Comparison of ENCODE assay signal across 9 mouse cellular contexts in genomic region chr13:98264111-98264510, GRCm38 (mm10). TPM values are rescaled to one million over a fixed set of nuclear protein-coding genes. Genes with fewer than 3 reads are reported as not detected.
DNase-seq lines count a peak whose midpoint lies in the region; ATAC-seq and TF ChIP-seq lines count a peak whose summit lies in the region.
"Had no signal": no experiment of that assay in that cellular context is flagged by ENCODE, and none has a peak within 500 bp of the region (broad histone marks: within the 10 kb centered on the region; RNA-seq: fewer than 3 reads in every experiment).

No protein-coding gene starts in this region.

- no peak for TF ChIP-seq POLR2A in embryonic fibroblast, embryonic 13.5 days (IDR thresholded peaks at IDR 0.05; ENCODE audit: low read depth, low read length)

- 32% methylated on average over 5 of the region's 5 CpGs for WGBS in neural tube, embryonic 11.5 days
- 37% methylated on average over 5 of the region's 5 CpGs for WGBS in limb, embryonic 15.5 days

- H3K9me3 ChIP-seq in neural tube, embryonic 11.5 days (ENCODE audit: control insufficient read depth, low read length), result no peaks in the 10 kb centered on the region
- no peaks in the 10 kb centered on the region for H3K9me3 ChIP-seq in limb, embryonic 15.5 days

- H3K4me1 ChIP-seq in neural tube, embryonic 11.5 days (ENCODE audit: control insufficient read depth, insufficient read depth, low read length), result peaks cover 16% of the 10 kb centered on the region
- peaks cover 3% of the 10 kb centered on the region; the same call in 1 of the 2 replicates for H3K4me1 ChIP-seq in embryonic fibroblast, embryonic 13.5 days (ENCODE audit: control insufficient read depth, insufficient read depth, low read length)
- H3K4me1 ChIP-seq in limb, embryonic 15.5 days, result peaks cover 23% of the 10 kb centered on the region

- no peak overlapping the region for H3K27ac ChIP-seq in neural tube, embryonic 11.5 days (ENCODE audit: low read depth, low read length)
- no peak overlapping the region for H3K27ac ChIP-seq in embryonic fibroblast, embryonic 13.5 days (ENCODE audit: insufficient read depth, low read length)
- no peak overlapping the region for H3K27ac ChIP-seq in limb, embryonic 15.5 days

- no peaks in the 10 kb centered on the region for H3K27me3 ChIP-seq in neural tube, embryonic 11.5 days (ENCODE audit: control insufficient read depth, insufficient read depth, low read length)
- no peaks in the 10 kb centered on the region for H3K27me3 ChIP-seq in limb, embryonic 15.5 days

- peak overlapping the region; percentile 90 for H3K9ac ChIP-seq in neural tube, embryonic 11.5 days (ENCODE audit: low read length)
- H3K9ac ChIP-seq in limb, embryonic 15.5 days, result no peak overlapping the region

- H3K4me2 ChIP-seq in neural tube, embryonic 11.5 days (ENCODE audit: low read depth), result peak overlapping the region; percentile 79
- peak overlapping the region; percentile 66 for H3K4me2 ChIP-seq in limb, embryonic 15.5 days

- DNase-seq in neural tube, embryonic 11.5 days (ENCODE audit: low spot score), result no peak
- DNase-seq in neural tube, embryonic 10.5 days (ENCODE audit: extremely low spot score, low spot score), result no peak
- peak; percentile 67 for DNase-seq in testis, postnatal 14 days (ENCODE audit: low spot score)
- no peak for DNase-seq in layer of hippocampus, postnatal 14 days (ENCODE audit: low spot score in 2 of 2)
- DNase-seq in thymus, postnatal 14 days, result no peak

- no peak for ATAC-seq in neural tube, embryonic 11.5 days (ENCODE audit: insufficient read depth, low FRiP score, low TSS enrichment)
- no peak for ATAC-seq in limb, embryonic 15.5 days (ENCODE audit: insufficient number of reproducible peaks, low FRiP score, low TSS enrichment, low read depth)

- no peak for TF ChIP-seq CTCF in embryonic fibroblast, embryonic 13.5 days (IDR thresholded peaks at IDR 0.05; ENCODE audit: borderline replicate concordance, insufficient read depth, low read length)

- H3K36me3 ChIP-seq in neural tube, embryonic 11.5 days (ENCODE audit: control insufficient read depth, insufficient read depth, low read length), result peaks cover 2% of the 10 kb centered on the region; the same call in 1 of the 2 replicates
- peaks cover 28% of the 10 kb centered on the region for H3K36me3 ChIP-seq in limb, embryonic 15.5 days

- H3K4me3 ChIP-seq in neural tube, embryonic 11.5 days (ENCODE audit: low read depth, low read length), result peak overlapping the region; percentile 76
- peak overlapping the region; percentile 87 for H3K4me3 ChIP-seq in embryonic fibroblast, embryonic 13.5 days (ENCODE audit: insufficient read depth, low read length)
- peak overlapping the region; percentile 73 for H3K4me3 ChIP-seq in limb, embryonic 15.5 days

RNA-seq across cellular contexts. Expression of gene Ankra2, which starts 1.2 kb away (rescaled TPM):
- 35.7 and 36.5 TPM in 2 replicates for polyA plus RNA-seq in neural tube, embryonic 11.5 days (2014; fragmentation: Nextera tagmentation; extraction: Ambion mirVana)
- 22.7 and 29.5 TPM in 2 replicates for polyA plus RNA-seq in embryonic fibroblast, embryonic 13.5 days (2011; ENCODE audit: insufficient read length, low read depth, missing spikeins)
- polyA plus RNA-seq in limb, embryonic 15.5 days (2015; fragmentation: Nextera tagmentation; extraction: Ambion mirVana), result 23.3 and 25.3 TPM in 2 replicates
- total RNA-seq in layer of hippocampus, postnatal 14 days (2021), result 10 to 100 TPM; 48.6 to 49.0 TPM

RNA-seq across cellular contexts. Expression of gene Utp15, which starts 1.3 kb away (rescaled TPM):
- polyA plus RNA-seq in neural tube, embryonic 11.5 days (2014; fragmentation: Nextera tagmentation; extraction: Ambion mirVana), result 43.3 and 44.0 TPM in 2 replicates
- 16.7 and 18.8 TPM in 2 replicates for polyA plus RNA-seq in embryonic fibroblast, embryonic 13.5 days (2011; ENCODE audit: insufficient read length, low read depth, missing spikeins)
- 26.4 and 26.9 TPM in 2 replicates for polyA plus RNA-seq in limb, embryonic 15.5 days (2015; fragmentation: Nextera tagmentation; extraction: Ambion mirVana)
- 10 to 100 TPM; 17.8 to 19.2 TPM for total RNA-seq in layer of hippocampus, postnatal 14 days (2021)

RNA-seq across cellular contexts. Expression of gene Gm21976, which starts 15.6 kb away (rescaled TPM):
- not detected in 2 replicates for polyA plus RNA-seq in neural tube, embryonic 11.5 days (2014; fragmentation: Nextera tagmentation; extraction: Ambion mirVana)
- polyA plus RNA-seq in embryonic fibroblast, embryonic 13.5 days (2011; ENCODE audit: insufficient read length, low read depth, missing spikeins), result not detected in 2 replicates
- polyA plus RNA-seq in limb, embryonic 15.5 days (2015; fragmentation: Nextera tagmentation; extraction: Ambion mirVana), result not detected in 2 replicates
- total RNA-seq in layer of hippocampus, postnatal 14 days (2021), result not detected
- total RNA-seq: common myeloid progenitor, adult 5-6 weeks had no signal
- polyA plus RNA-seq: spleen, adult 2 months had no signal

RNA-seq across cellular contexts. Expression of gene Btf3, which starts 52.7 kb away (rescaled TPM):
- 738 and 767 TPM in 2 replicates for polyA plus RNA-seq in neural tube, embryonic 11.5 days (2014; fragmentation: Nextera tagmentation; extraction: Ambion mirVana)
- polyA plus RNA-seq in embryonic fibroblast, embryonic 13.5 days (2011; ENCODE audit: insufficient read length, low read depth, missing spikeins), result 715 and 807 TPM in 2 replicates
- 590 and 660 TPM in 2 replicates for polyA plus RNA-seq in limb, embryonic 15.5 days (2015; fragmentation: Nextera tagmentation; extraction: Ambion mirVana)
- total RNA-seq in layer of hippocampus, postnatal 14 days (2021), result 100 to 1,000 TPM; 209 to 232 TPM

RNA-seq across cellular contexts. Expression of gene Arhgef28, which starts 57.9 kb away (rescaled TPM):
- 7.7 and 9.0 TPM in 2 replicates for polyA plus RNA-seq in neural tube, embryonic 11.5 days (2014; fragmentation: Nextera tagmentation; extraction: Ambion mirVana)
- polyA plus RNA-seq in embryonic fibroblast, embryonic 13.5 days (2011; ENCODE audit: insufficient read length, low read depth, missing spikeins), result 16.7 and 24.9 TPM in 2 replicates
- polyA plus RNA-seq in limb, embryonic 15.5 days (2015; fragmentation: Nextera tagmentation; extraction: Ambion mirVana), result 13.3 and 15.0 TPM in 2 replicates
- 10 to 100 TPM; 90.3 to 96.4 TPM for total RNA-seq in layer of hippocampus, postnatal 14 days (2021)
